Mouse (Mus musculus) CH12.LX (cell line): ENCODE measurements around the gene Grb10. TPM values are rescaled to one million over a fixed set of nuclear protein-coding genes. Genes with fewer than 3 reads are reported as not detected.
A peak's percentile ranks its signal among the peaks of the same experiment; 100 is the strongest.

ENCODE experiments used
- DNase-seq: peaks from one replicate; pipeline ENCODE4 v3.0.0-alpha.2; 2013; ENCODE audit errors: extremely low read depth
- H3K27ac ChIP-seq: 2 replicates; pipeline ENCODE4 v1.5.1; 2012; ENCODE audit warnings: low read depth, mild to moderate bottlenecking, control low read depth, moderate library complexity; ENCODE audit not compliant: insufficient read depth
- H3K27me3 ChIP-seq: replicated peaks from 2 replicates; pipeline ENCODE3; 2012; ENCODE audit warnings: inconsistent platforms
- H3K36me3 ChIP-seq, 2 experiments: replicated peaks in 1 of 2; 2 replicates each; pipeline versions ENCODE3 to v1.6.1; 2012; ENCODE audit warnings: inconsistent platforms in 1 of 2, low read length in 1 of 2, mild to moderate bottlenecking in 1 of 2, mixed read lengths in 1 of 2, moderate library complexity in 1 of 2; ENCODE audit not compliant: control insufficient read depth in 1 of 2, insufficient read depth in 1 of 2
- H3K4me1 ChIP-seq, 2 experiments: 2 replicates each; pipeline ENCODE4 v1.6.1; 2012; ENCODE audit warnings: inconsistent platforms in 1 of 2, moderate library complexity in 1 of 2; ENCODE audit not compliant: insufficient read depth in 2 of 2, control insufficient read depth in 1 of 2
- H3K4me2 ChIP-seq: 2 replicates; pipeline ENCODE4 v1.6.1; 2012; ENCODE audit warnings: low read depth, mild to moderate bottlenecking, control low read depth; ENCODE audit not compliant: poor library complexity, insufficient read depth, severe bottlenecking
- H3K4me3 ChIP-seq, 3 experiments: fragments of 150-350 bp in 1 of 3; sonication (generic) in 1 of 3; replicated peaks in 1 of 3; 2 replicates each; pipeline versions ENCODE3 to v1.5.1; 2011 to 2012; ENCODE audit warnings: low read depth in 2 of 3, low read length in 2 of 3, mild to moderate bottlenecking in 2 of 3, moderate library complexity in 2 of 3, control low read depth in 1 of 3, improper control_type of control experiment in 1 of 3, inconsistent platforms in 1 of 3, mixed read lengths in 1 of 3; ENCODE audit not compliant: poor library complexity in 1 of 3
- H3K79me2 ChIP-seq: replicated peaks from 2 replicates; pipeline ENCODE4 v1.6.1; 2012; ENCODE audit warnings: mild to moderate bottlenecking, moderate library complexity; ENCODE audit not compliant: control insufficient read depth, poor library complexity, insufficient read depth, severe bottlenecking; ENCODE audit errors: extremely low read depth
- H3K9ac ChIP-seq: 2 replicates; pipeline ENCODE4 v1.6.1; 2012; ENCODE audit warnings: low read depth, mild to moderate bottlenecking, control low read depth, moderate library complexity; ENCODE audit not compliant: insufficient read depth
- H3K9me3 ChIP-seq: replicated peaks from 2 replicates; pipeline ENCODE3; 2012; ENCODE audit warnings: low read length, inconsistent platforms, mixed read lengths
- BHLHE40 ChIP-seq: IDR thresholded peaks from 2 replicates; pipeline ENCODE4 v1.6.1; 2011; ENCODE audit warnings: mild to moderate bottlenecking, low read depth, low read length, improper control_type of control experiment
- CHD1 ChIP-seq: IDR thresholded peaks from 2 replicates; pipeline ENCODE4 v1.6.1; 2012; ENCODE audit warnings: low read depth, low read length, improper control_type of control experiment, inconsistent platforms
- CHD2 ChIP-seq: IDR thresholded peaks from 2 replicates; pipeline ENCODE4 v1.6.1; 2011; ENCODE audit warnings: low read length, improper control_type of control experiment
- CTCF ChIP-seq, 2 experiments: IDR thresholded peaks in 1 of 2; conservative IDR thresholded peaks in 1 of 2; 2 replicates each; pipeline ENCODE4 v1.5.1; 2011 to 2012; ENCODE audit warnings: low read depth in 2 of 2, low read length in 2 of 2, improper control_type of control experiment in 1 of 2, inconsistent platforms in 1 of 2, mild to moderate bottlenecking in 1 of 2, moderate library complexity in 1 of 2
- E2F4 ChIP-seq: IDR thresholded peaks from 2 replicates; pipeline ENCODE4 v1.6.1; 2011; ENCODE audit warnings: low read depth, low read length, improper control_type of control experiment; ENCODE audit not compliant: insufficient replicate concordance
- ELF1 ChIP-seq: IDR thresholded peaks from 2 replicates; pipeline ENCODE4 v1.6.1; 2014; ENCODE audit warnings: low read depth, mild to moderate bottlenecking, inconsistent platforms, low read length, improper control_type of control experiment
- EP300 ChIP-seq: IDR thresholded peaks from 2 replicates; pipeline ENCODE4 v1.6.1; 2011; ENCODE audit warnings: low read length, improper control_type of control experiment
- ETS1 ChIP-seq: conservative IDR thresholded peaks from 2 replicates; pipeline ENCODE4 v1.6.1; 2012; ENCODE audit warnings: low read depth, mild to moderate bottlenecking, inconsistent platforms, low read length, improper control_type of control experiment, moderate library complexity
- GABPA ChIP-seq: IDR thresholded peaks from 2 replicates; pipeline ENCODE4 v1.6.1; 2012; ENCODE audit warnings: low read depth, low read length, improper control_type of control experiment, inconsistent platforms; ENCODE audit not compliant: insufficient replicate concordance
- HCFC1 ChIP-seq: IDR thresholded peaks from 2 replicates; pipeline ENCODE4 v1.6.1; 2012; ENCODE audit warnings: low read depth, mild to moderate bottlenecking, inconsistent platforms, low read length, improper control_type of control experiment
- IRF4 ChIP-seq: IDR thresholded peaks from 2 replicates; pipeline ENCODE4 v1.6.1; 2014; ENCODE audit warnings: low read depth, mild to moderate bottlenecking, inconsistent platforms, low read length, improper control_type of control experiment
- JUN ChIP-seq: IDR thresholded peaks from 2 replicates; pipeline ENCODE4 v1.6.1; 2011; ENCODE audit warnings: low read depth, mild to moderate bottlenecking, low read length, improper control_type of control experiment, moderate library complexity; ENCODE audit not compliant: insufficient read depth
- JUND ChIP-seq: conservative IDR thresholded peaks from 2 replicates; pipeline ENCODE4 v1.6.1; 2011; ENCODE audit warnings: low read depth, low read length, improper control_type of control experiment
- KAT2A ChIP-seq: IDR thresholded peaks from 2 replicates; pipeline ENCODE4 v1.6.1; 2012; ENCODE audit warnings: low read length, improper control_type of control experiment, inconsistent platforms; ENCODE audit not compliant: insufficient replicate concordance
- MAFK ChIP-seq: IDR thresholded peaks from 2 replicates; pipeline ENCODE4 v1.6.1; 2011; ENCODE audit warnings: low read length, improper control_type of control experiment; ENCODE audit not compliant: insufficient replicate concordance
- MAX ChIP-seq: IDR thresholded peaks from 2 replicates; pipeline ENCODE4 v1.6.1; 2011; ENCODE audit warnings: low read length, improper control_type of control experiment
- MAZ ChIP-seq: IDR thresholded peaks from 2 replicates; pipeline ENCODE4 v1.6.1; 2012; ENCODE audit warnings: low read depth, mild to moderate bottlenecking, inconsistent platforms, low read length, improper control_type of control experiment, moderate library complexity
- MEF2A ChIP-seq: IDR thresholded peaks from 2 replicates; pipeline ENCODE4 v1.6.1; 2014; ENCODE audit warnings: low read depth, mild to moderate bottlenecking, inconsistent platforms, low read length, improper control_type of control experiment, borderline replicate concordance
- MXI1 ChIP-seq: IDR thresholded peaks from 2 replicates; pipeline ENCODE4 v1.6.1; 2011; ENCODE audit warnings: mild to moderate bottlenecking, low read depth, low read length, improper control_type of control experiment
- MYC ChIP-seq: IDR thresholded peaks from 2 replicates; pipeline ENCODE4 v1.6.1; 2011; ENCODE audit warnings: low read depth, mild to moderate bottlenecking, improper control_type of control experiment, low read length
- NELFE ChIP-seq: IDR thresholded peaks from 2 replicates; pipeline ENCODE4 v1.6.1; 2011; ENCODE audit warnings: low read depth, low read length, improper control_type of control experiment
- NRF1 ChIP-seq: IDR thresholded peaks from 2 replicates; pipeline ENCODE4 v1.6.1; 2014; ENCODE audit warnings: low read depth, mild to moderate bottlenecking, inconsistent platforms, low read length, improper control_type of control experiment, moderate library complexity
- PAX5 ChIP-seq: IDR thresholded peaks from 2 replicates; pipeline ENCODE4 v1.6.1; 2012; ENCODE audit warnings: low read length, inconsistent platforms, mixed read lengths
- POLR2A ChIP-seq: IDR thresholded peaks from 2 replicates; pipeline ENCODE4 v1.6.1; 2011; ENCODE audit warnings: low read depth, mild to moderate bottlenecking, improper control_type of control experiment, low read length
- POLR2AphosphoS2 ChIP-seq: IDR thresholded peaks from 2 replicates; pipeline ENCODE4 v1.6.1; 2011; ENCODE audit warnings: low read depth, low read length, improper control_type of control experiment
- RAD21 ChIP-seq: IDR thresholded peaks from 2 replicates; pipeline ENCODE4 v1.6.1; 2011; ENCODE audit warnings: low read depth, mild to moderate bottlenecking, low read length, improper control_type of control experiment, moderate library complexity
- RCOR1 ChIP-seq: conservative IDR thresholded peaks from 2 replicates; pipeline ENCODE4 v1.6.1; 2012; ENCODE audit warnings: low read depth, mild to moderate bottlenecking, inconsistent platforms, low read length, improper control_type of control experiment
- SIN3A ChIP-seq: IDR thresholded peaks from 2 replicates; pipeline ENCODE4 v1.6.1; 2012; ENCODE audit warnings: low read length, improper control_type of control experiment, inconsistent platforms
- SMC3 ChIP-seq: IDR thresholded peaks from 2 replicates; pipeline ENCODE4 v1.6.1; 2011; ENCODE audit warnings: low read depth, low read length, improper control_type of control experiment
- TBP ChIP-seq: conservative IDR thresholded peaks from 2 replicates; pipeline ENCODE4 v1.6.1; 2011; ENCODE audit warnings: low read depth, low read length, improper control_type of control experiment
- UBTF ChIP-seq: IDR thresholded peaks from 2 replicates; pipeline ENCODE4 v1.6.1; 2012; ENCODE audit warnings: low read depth, mild to moderate bottlenecking, inconsistent platforms, low read length, improper control_type of control experiment, moderate library complexity
- USF1 ChIP-seq: IDR thresholded peaks from 2 replicates; pipeline ENCODE4 v1.6.1; 2014; ENCODE audit warnings: low read depth, mild to moderate bottlenecking, inconsistent platforms, low read length, improper control_type of control experiment
- USF2 ChIP-seq: conservative IDR thresholded peaks from 2 replicates; pipeline ENCODE4 v1.6.1; 2011; ENCODE audit warnings: low read depth, low read length, improper control_type of control experiment
- ZC3H11A ChIP-seq: IDR thresholded peaks from 2 replicates; pipeline ENCODE4 v1.6.1; 2012; ENCODE audit warnings: low read depth, mild to moderate bottlenecking, inconsistent platforms, low read length, improper control_type of control experiment
- ZKSCAN1 ChIP-seq: IDR thresholded peaks from 2 replicates; pipeline ENCODE4 v1.6.1; 2012; ENCODE audit warnings: low read depth, inconsistent platforms, low read length, improper control_type of control experiment, borderline replicate concordance
- ZMIZ1 ChIP-seq: IDR thresholded peaks from 2 replicates; pipeline ENCODE4 v1.6.1; 2012; ENCODE audit warnings: low read depth, mild to moderate bottlenecking, inconsistent platforms, low read length, improper control_type of control experiment
- ZNF384 ChIP-seq: IDR thresholded peaks from 2 replicates; pipeline ENCODE4 v1.6.1; 2012; ENCODE audit warnings: low read depth, low read length, improper control_type of control experiment, inconsistent platforms
- dilution Hi-C: fragments of 300-500 bp; cut with MboI; formaldehyde crosslinking; loops from 2 replicates; pipeline ENCODE4 v1.14.3; 2020; ENCODE audit warnings: low sequenced_read_pairs; ENCODE audit not compliant: extremely low pct_unique_long_range_greater_than_20kb, extremely low pct_ligation_motif_present
- in situ Hi-C: fragments of 300-500 bp; cut with MboI; formaldehyde crosslinking; loops from 3 replicates; pipeline ENCODE4 v1.14.3; 2019; ENCODE audit warnings: low sequenced_read_pairs, low pct_ligation_motif_present, low pct_unique_long_range_greater_than_20kb, mixed read lengths
- polyA plus RNA-seq: library from polyadenylated mRNA; unstranded; fragments of >175 nt; gene quantifications from 2 replicates; pipeline ENCODE4 v1.2.1, GENCODE M21; 2012; ENCODE audit warnings: low read depth; ENCODE audit not compliant: insufficient read length
- total RNA-seq, 2 experiments: library from RNA; depleted of rRNA; stranded (reverse); fragments of 300-350 nt in 1 of 2; fragments of >200 nt in 1 of 2; gene quantifications; 2 replicates each; pipeline ENCODE4 v1.2.3; 2012 to 2014

Gene Grb10
- total and polyA plus RNA-seq, 3 experiments, result 38.4 to 189 (median 137) TPM

DNA sequence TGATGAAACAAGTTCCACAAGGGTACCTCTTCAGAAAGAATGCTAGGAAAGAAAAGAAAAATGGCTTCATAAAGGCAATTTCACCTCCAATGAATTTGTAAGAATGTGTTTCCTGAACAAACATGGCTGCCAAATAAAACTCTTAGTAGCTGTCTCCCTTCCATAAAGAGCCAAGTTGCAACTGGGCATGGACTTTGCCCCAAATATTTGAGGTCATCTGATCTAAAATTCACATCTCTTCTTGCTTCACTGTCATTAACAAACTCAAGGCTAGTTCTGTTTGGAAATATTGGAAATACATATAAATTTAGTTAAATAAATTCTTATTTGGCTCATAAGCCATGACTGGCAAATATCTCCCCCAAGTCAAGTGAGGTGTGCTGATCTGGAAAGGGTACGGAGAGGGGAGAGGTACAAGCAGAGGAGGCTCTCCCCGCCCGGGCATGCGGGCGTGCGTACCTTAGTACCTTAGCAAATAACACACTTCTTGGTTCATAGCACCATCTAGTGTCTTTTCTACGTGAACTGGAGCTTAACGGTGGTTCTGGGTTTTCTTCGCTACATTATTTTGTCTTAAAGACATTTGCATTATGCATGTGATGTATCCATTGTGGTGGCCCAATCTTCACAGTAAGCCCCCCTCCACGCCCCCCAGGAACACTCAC lies 63.8 kb downstream of the Grb10 start:
- peak overlapping the region in 2 of 3 experiments; percentile 14 to 31 for H3K4me3 ChIP-seq
- peak; percentile 83 for DNase-seq
- no peaks in the 10 kb centered on the region for H3K27me3 ChIP-seq
- H3K4me2 ChIP-seq, result peak overlapping the region; percentile 94
- no peaks in the 10 kb centered on the region for H3K36me3 ChIP-seq
- peaks cover 12% of the 10 kb centered on the region for H3K9me3 ChIP-seq
- dilution Hi-C loops, result loop anchor here (25.0 kb wide), 1 partner anchor 162 kb away; the partner anchor contains the start of gene Fignl1
- H3K27ac ChIP-seq, result peak overlapping the region; percentile 52; the same call in 1 of the 2 replicates
- no peaks in the 10 kb centered on the region for H3K79me2 ChIP-seq
- peak overlapping the region; percentile 77 for H3K9ac ChIP-seq
- H3K4me1 ChIP-seq, result peaks cover 0 to 27% of the 10 kb centered on the region in 2 experiments; a peak in 2 of 4 replicates
- in situ Hi-C loops, result loop anchor here (5.0 to 25.0 kb wide), 5 partner anchors 162 to 580 kb away; partner anchors contain the start of genes Ikzf1, Spata48 and Zpbp
- 0 out of 2 replicates have a peak, but pooled peaks have one; percentile 64 for TF ChIP-seq MEF2A
- no peak for TF ChIP-seq USF1
- peak; percentile 14; the same call in 1 of the 2 replicates for TF ChIP-seq JUN
- TF ChIP-seq BHLHE40, result peak; percentile 63
- TF ChIP-seq CHD2, result peak; percentile 47; the same call in 1 of the 2 replicates
- peak; percentile 51 for TF ChIP-seq IRF4
- TF ChIP-seq POLR2AphosphoS2, result no peak
- TF ChIP-seq CTCF (conservative IDR thresholded peaks at IDR 0.05 in 1 of 2, IDR thresholded peaks at IDR 0.05 in 1 of 2; ENCODE audit: low read depth in 2 of 2, low read length in 2 of 2), result peak; percentile 41 to 98; a peak in 3 of 4 replicates
- no peak for TF ChIP-seq MAZ
- TF ChIP-seq MAX, result peak; percentile 76
- peak; percentile 64 for TF ChIP-seq JUND
- no peak for TF ChIP-seq ZKSCAN1
- TF ChIP-seq POLR2A, result peak; percentile 54; the same call in 1 of the 2 replicates
- 0 out of 2 replicates have a peak, but pooled peaks have one; percentile 45 for TF ChIP-seq KAT2A
- peak; percentile 63; the same call in 1 of the 2 replicates for TF ChIP-seq E2F4
- peak; percentile 45; the same call in 1 of the 2 replicates for TF ChIP-seq ETS1
- no peak for TF ChIP-seq RCOR1
- TF ChIP-seq NRF1, result peak; percentile 74
- TF ChIP-seq NELFE, result peak; percentile 51; the same call in 1 of the 2 replicates
- TF ChIP-seq EP300, result no peak
- peak; percentile 89 for TF ChIP-seq MYC
- peak; percentile 54; the same call in 1 of the 2 replicates for TF ChIP-seq TBP
- TF ChIP-seq MXI1, result peak; percentile 57; the same call in 1 of the 2 replicates
- TF ChIP-seq MAFK, result no peak
- TF ChIP-seq RAD21, result no peak; the same call in none of the 2 replicates
- no peak for TF ChIP-seq GABPA
- TF ChIP-seq UBTF, result peak; percentile 84; the same call in 1 of the 2 replicates
- TF ChIP-seq ZMIZ1, result peak; percentile 63; the same call in 1 of the 2 replicates
- peak; percentile 96 for TF ChIP-seq ZC3H11A
- peak; percentile 97 for TF ChIP-seq SMC3
- no peak; the same call in 1 of the 2 replicates for TF ChIP-seq HCFC1
- TF ChIP-seq ELF1, result no peak
- TF ChIP-seq SIN3A, result peak; percentile 34; the same call in 1 of the 2 replicates
- no peak for TF ChIP-seq PAX5
- peak; percentile 27; the same call in 1 of the 2 replicates for TF ChIP-seq ZNF384
- no peak for TF ChIP-seq USF2
- TF ChIP-seq CHD1, result 0 out of 2 replicates have a peak, but pooled peaks have one; percentile 38
